Mouse (Mus musculus) forebrain, embryonic 16.5 days (tissue): ENCODE results near the gene Bbs9. TPM values are rescaled to one million over a fixed set of nuclear protein-coding genes. Genes with fewer than 3 reads are reported as not detected.

ENCODE experiments used
- ATAC-seq: fragments of 200-750 bp; cut with Nextera tagmentation; 2 replicates; pipeline ENCODE4 v1.8.0; 2017; ENCODE audit warnings: mild to moderate bottlenecking, moderate library complexity
- H3K27ac ChIP-seq: fragments of 300-500 bp; sonication (generic); 2 replicates; pipeline ENCODE4 v1.5.1; 2014; ENCODE audit warnings: low read length, control low read depth
- H3K27me3 ChIP-seq: fragments of 300-500 bp; sonication (generic); replicated peaks from 2 replicates; pipeline ENCODE4 v1.6.1; 2014; ENCODE audit warnings: low read length; ENCODE audit not compliant: control insufficient read depth, insufficient read depth
- H3K36me3 ChIP-seq: fragments of 300-500 bp; sonication (generic); 2 replicates; pipeline ENCODE4 v1.6.1; 2014; ENCODE audit not compliant: control insufficient read depth, insufficient read depth
- H3K4me1 ChIP-seq: fragments of 300-500 bp; sonication (generic); replicated peaks from 2 replicates; pipeline ENCODE4 v1.6.1; 2014; ENCODE audit warnings: low read length; ENCODE audit not compliant: control insufficient read depth, insufficient read depth
- H3K4me2 ChIP-seq: fragments of 300-500 bp; sonication (generic); 2 replicates; pipeline ENCODE4 v1.6.1; 2014; ENCODE audit warnings: mild to moderate bottlenecking, low read length, control low read depth
- H3K4me3 ChIP-seq: fragments of 300-500 bp; sonication (generic); replicated peaks from 2 replicates; pipeline ENCODE4 v1.5.1; 2014; ENCODE audit warnings: mild to moderate bottlenecking, low read length, control low read depth
- H3K9ac ChIP-seq: fragments of 300-500 bp; sonication (generic); replicated peaks from 2 replicates; pipeline ENCODE4 v1.6.1; 2014; ENCODE audit warnings: low read depth, low read length, control low read depth
- H3K9me3 ChIP-seq: fragments of 300-500 bp; sonication (generic); 2 replicates; pipeline ENCODE4 v1.6.1; 2016; ENCODE audit warnings: low read length; ENCODE audit not compliant: control insufficient read depth
- WGBS: fragments of 180-500 bp; shearing (Covaris S2); extraction: QIAGEN DNeasy Blood & Tissue Kit; methylation state at CpG from one replicate; pipeline ENCODE4 v1.1.7; 2014; 5-methylcytosine and 5-hydroxymethylcytosine counted together
- polyA plus RNA-seq: library from polyadenylated mRNA; unstranded; fragments of >200 nt; fragmentation: Nextera tagmentation; extraction: Ambion mirVana; gene quantifications from 2 replicates; pipeline ENCODE4 v1.2.1, GENCODE M21; 2015

Gene Bbs9
- polyA plus RNA-seq, 1 experiment from 2014 or later, result 20.2 TPM

DNA sequence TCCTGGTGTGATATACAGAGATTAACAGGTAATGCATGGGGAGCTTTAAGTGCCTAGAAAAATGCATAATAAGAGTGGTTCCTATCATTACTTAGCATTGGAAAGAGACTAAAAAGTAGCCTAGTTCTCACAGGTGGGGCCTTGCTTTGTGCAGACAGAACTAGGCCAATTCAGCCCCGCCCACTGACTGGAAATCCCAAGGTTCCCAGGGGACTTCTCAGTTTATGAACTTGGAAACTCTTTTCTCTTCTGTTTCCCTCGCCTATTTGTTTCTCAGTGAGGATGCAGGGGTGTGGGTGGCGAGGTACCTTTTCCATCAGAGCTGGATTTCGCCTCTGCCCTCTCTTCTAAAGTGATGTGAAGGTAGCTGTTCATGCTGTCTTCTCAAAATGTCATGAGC lies 410.8 kb downstream of the Bbs9 start:
- H3K27ac ChIP-seq, result no peak overlapping the region
- H3K4me3 ChIP-seq, result no peak overlapping the region
- ATAC-seq, result no peak
- H3K27me3 ChIP-seq, result no peaks in the 10 kb centered on the region
- H3K9ac ChIP-seq, result no peak overlapping the region
- no peaks in the 10 kb centered on the region for H3K9me3 ChIP-seq
- no peaks in the 10 kb centered on the region for H3K36me3 ChIP-seq
- 84% methylated on average over 4 of the region's 4 CpGs for WGBS
- no peak overlapping the region for H3K4me2 ChIP-seq
- no peaks in the 10 kb centered on the region for H3K4me1 ChIP-seq

DNA sequence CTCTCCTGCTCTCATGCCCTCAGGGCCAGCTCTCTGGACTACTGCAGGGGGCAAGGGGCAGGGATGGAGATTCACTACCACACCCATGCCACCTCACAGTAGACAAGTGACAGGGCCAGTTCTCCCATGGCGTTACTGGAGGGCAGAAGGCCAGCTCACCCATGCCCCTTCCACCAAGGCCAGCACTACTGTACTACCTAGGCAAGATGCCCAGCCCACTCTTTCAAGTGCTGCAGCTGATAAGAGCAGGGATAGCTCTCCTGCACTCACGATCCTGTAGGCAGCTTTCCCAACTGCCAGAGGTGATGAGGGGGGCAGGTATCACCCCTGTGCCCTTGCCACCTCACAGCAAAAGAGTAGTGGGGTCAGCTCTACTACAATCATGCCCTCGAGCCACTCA lies 429.9 kb downstream of the Bbs9 start:
- H3K27ac ChIP-seq, result no peak overlapping the region
- 87% methylated on average over 3 of the region's 3 CpGs for WGBS
- ATAC-seq, result no peak
- no peaks in the 10 kb centered on the region for H3K4me1 ChIP-seq
- H3K4me3 ChIP-seq, result no peak overlapping the region
- H3K4me2 ChIP-seq, result no peak overlapping the region
- H3K27me3 ChIP-seq, result no peaks in the 10 kb centered on the region
- no peak overlapping the region for H3K9ac ChIP-seq
- H3K9me3 ChIP-seq, result no peaks in the 10 kb centered on the region
- no peaks in the 10 kb centered on the region for H3K36me3 ChIP-seq

DNA sequence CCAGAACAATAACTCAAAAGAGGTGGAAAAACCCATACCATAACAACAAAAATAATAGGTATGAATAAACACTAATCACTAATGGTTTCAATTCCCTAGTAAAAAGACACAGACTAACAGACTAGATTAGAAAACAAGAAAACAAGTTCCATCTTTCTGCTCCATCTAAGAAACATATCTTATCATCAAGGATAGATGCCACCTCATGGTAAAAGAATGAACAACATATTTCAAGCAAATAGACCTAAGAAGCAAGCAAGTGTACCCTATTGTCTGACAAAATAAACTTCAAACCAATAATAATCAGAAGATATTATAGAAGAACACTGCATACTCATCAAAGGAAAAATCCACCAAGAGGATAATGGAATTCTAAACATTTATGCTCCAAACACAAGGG lies 441.3 kb downstream of the Bbs9 start:
- Histone ChIP-seq H3K36me3 (no peaks in the 10 kb centered on the region), H3K27me3 (no peaks in the 10 kb centered on the region), H3K4me2 (no peak overlapping the region), H3K4me1 (no peaks in the 10 kb centered on the region), H3K9ac (no peak overlapping the region), H3K27ac (no peak overlapping the region), H3K4me3 (no peak overlapping the region), H3K9me3 (no peaks in the 10 kb centered on the region)
- no peak for ATAC-seq

DNA sequence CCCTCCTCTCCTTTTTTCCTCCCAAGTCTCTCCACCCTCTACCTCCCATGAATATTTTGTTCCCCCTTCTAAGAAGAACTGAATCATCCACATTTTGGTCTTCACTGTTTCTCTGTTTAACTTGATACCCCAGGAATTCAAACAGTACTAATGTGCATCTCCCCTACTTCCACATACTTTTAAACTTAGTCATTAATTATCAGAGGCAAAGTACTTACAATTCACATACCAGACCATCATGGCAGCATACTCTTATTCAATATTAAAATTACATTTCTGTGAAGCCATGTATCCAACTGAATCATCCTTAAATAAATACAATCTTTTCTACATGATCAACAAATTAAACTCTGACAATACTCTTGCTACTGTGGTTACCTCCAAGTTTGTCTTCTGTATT lies 460.1 kb downstream of the Bbs9 start:
- H3K4me3 ChIP-seq, result no peak overlapping the region
- H3K4me1 ChIP-seq, result 0 out of 2 replicates have a peak, but pooled peaks cover 2% of the 10 kb centered on the region
- ATAC-seq, result no peak

More for the DNA sequence above, 460.1 kb downstream of the Bbs9 start:
- H3K4me2 ChIP-seq, result no peak overlapping the region
- no peaks in the 10 kb centered on the region for H3K36me3 ChIP-seq
- H3K9me3 ChIP-seq, result no peaks in the 10 kb centered on the region
- no peak overlapping the region for H3K27ac ChIP-seq
- no peak overlapping the region for H3K9ac ChIP-seq
- no peaks in the 10 kb centered on the region for H3K27me3 ChIP-seq

Other genes with a start within 250 kb of the Bbs9 start
- gene Zfp599, start 215.8 kb upstream of the Bbs9 start, polyA plus RNA-seq, result 12.6 and 12.9 TPM in 2 replicates
- 35.0 and 36.1 TPM in 2 replicates for gene Zfp810, start 168.1 kb upstream of the Bbs9 start, polyA plus RNA-seq
- 10.6 and 14.3 TPM in 2 replicates for gene Anln, start 86.5 kb upstream of the Bbs9 start, polyA plus RNA-seq
- gene 9530077C05Rik, start 64.2 kb upstream of the Bbs9 start, polyA plus RNA-seq, result 11.3 and 12.5 TPM in 2 replicates
- not detected in 2 replicates for gene Gm17545, start 21.4 kb upstream of the Bbs9 start, polyA plus RNA-seq
- gene Rp9, start 6.0 kb upstream of the Bbs9 start, polyA plus RNA-seq, result 63.1 and 66.0 TPM in 2 replicates